Mouse (Mus musculus) CD4-positive, CD25-positive, alpha-beta regulatory T cell, adult 4 months (primary cell): ENCODE results near the gene Uhrf2. TPM values are rescaled to one million over a fixed set of nuclear protein-coding genes. Genes with fewer than 3 reads are reported as not detected.

ENCODE experiments used
- ATAC-seq: one replicate; pipeline ENCODE4 v1.8.0; 2017
- polyA plus RNA-seq, 2 experiments: library from polyadenylated mRNA; unstranded; fragments of 100-300 nt; shearing (Covaris generic); gene quantifications; one replicate each; pipeline ENCODE4 v1.2.1; 2017

Gene Uhrf2
- polyA plus RNA-seq, 2 experiments from 2014 or later: 33.8 to 49.0 TPM

DNA sequence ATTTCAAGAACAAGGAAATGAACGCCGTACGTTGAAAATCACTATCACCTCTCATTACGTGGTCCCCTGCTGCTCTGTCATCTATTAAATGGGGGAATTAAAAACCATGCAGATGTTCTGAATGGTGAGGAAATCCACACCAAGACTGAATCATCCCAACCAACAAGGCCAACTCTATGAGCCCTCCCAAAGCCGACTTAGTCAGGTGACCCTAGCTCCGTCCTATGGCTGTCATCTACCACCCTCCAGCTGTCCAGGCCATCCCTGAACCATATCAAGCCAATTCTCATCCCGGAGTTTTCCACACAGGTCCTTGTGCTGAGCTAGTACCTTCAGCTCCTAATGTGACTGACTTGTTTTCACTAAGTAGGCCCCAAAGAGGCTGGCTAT lies 95.4 kb downstream of the Uhrf2 start:
- ATAC-seq: no peak

DNA sequence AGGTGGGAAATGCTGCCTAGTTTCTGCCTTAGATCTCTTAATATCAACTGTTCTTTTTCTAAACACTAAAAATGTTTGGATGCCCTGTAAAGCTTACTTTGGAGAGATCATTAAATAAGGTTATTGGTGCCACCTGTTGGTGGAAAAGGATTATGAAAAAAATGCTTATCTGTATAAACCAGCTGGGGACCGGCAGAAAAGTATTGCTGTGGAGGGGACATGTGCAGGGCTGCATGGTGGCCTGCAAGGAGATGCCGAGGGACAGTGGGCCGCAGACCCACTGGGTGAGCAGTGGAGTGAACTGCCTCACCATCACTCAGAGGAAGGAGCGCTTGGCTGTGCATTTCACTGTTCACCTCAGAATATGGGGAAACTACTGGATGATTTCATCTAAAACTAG lies 97.9 kb downstream of the Uhrf2 start:
- no peak for ATAC-seq

DNA sequence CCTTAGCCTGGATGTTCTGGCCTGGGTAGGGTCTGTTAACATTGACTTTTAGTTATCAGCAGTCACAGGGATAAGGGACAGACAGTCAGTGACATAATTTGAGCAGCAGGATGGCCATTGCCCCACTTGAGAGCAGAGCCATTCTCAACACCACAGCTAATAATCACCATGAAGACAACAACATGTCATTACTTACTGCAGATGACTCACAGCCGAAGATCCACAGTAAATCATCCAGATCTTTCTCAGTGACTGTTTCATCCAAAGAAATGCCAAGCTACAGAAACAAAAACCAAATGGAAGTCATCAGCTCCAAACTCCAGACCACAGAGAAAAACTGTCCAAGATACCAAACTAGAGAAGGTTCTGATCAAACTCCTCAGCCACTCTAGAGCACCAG lies 106.0 kb downstream of the Uhrf2 start:
- no peak for ATAC-seq

Other genes with a start within 250 kb of the Uhrf2 start
- 1 to 10 TPM; 5.1 to 9.6 TPM for gene 9930021J03Rik, start 224.5 kb upstream of the Uhrf2 start, polyA plus RNA-seq
- 10 to 100 TPM in 1 of 2 experiments, 1 to 10 TPM in 1; 9.4 to 10.9 TPM for gene Ranbp6, start 217.5 kb upstream of the Uhrf2 start, polyA plus RNA-seq
- not detected for gene Il33, start 105.4 kb upstream of the Uhrf2 start, polyA plus RNA-seq
- gene Trpd52l3, start 26.7 kb upstream of the Uhrf2 start, polyA plus RNA-seq: not detected
- under 1 TPM in 1 of 2 experiments, not detected in 1; 0.15 TPM for gene Gldc, start 144.9 kb downstream of the Uhrf2 start, polyA plus RNA-seq
- not detected for gene Mbl2, start 202.4 kb downstream of the Uhrf2 start, polyA plus RNA-seq